Mouse (Mus musculus) c-Kit-negative CD71-positive TER-119-positive erythroid progenitor cells, embryonic 14.5 days (primary cell): Measurements from ENCODE around the gene Ppp1r32.

Experiments
- DNase-seq: peaks from one replicate; pipeline ENCODE4 v3.0.0-alpha.2; 2013; ENCODE audit warnings: low read depth, low spot score

The Ppp1r32 gene

DNA sequence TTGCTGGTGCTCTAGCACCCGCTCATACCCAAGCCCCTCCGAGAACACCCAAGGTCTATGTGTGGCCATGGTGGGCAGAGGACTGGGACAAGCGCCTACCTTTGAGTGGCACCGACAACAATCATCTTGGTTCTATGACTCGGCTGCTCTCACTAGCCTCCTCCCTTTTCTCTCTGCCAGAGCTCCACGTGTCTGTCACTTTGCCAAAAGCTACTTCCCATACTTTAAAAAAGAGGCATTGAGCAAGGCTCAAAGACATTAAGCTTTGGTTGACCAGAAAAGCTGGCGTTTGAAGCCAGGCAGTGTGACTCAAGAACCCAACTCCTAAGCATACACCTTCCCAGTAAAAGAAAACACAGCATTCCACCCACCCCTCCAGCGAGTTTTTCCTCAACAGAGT, 24.6 kb downstream of the Ppp1r32 start:
- DNase-seq: no peak

DNA sequence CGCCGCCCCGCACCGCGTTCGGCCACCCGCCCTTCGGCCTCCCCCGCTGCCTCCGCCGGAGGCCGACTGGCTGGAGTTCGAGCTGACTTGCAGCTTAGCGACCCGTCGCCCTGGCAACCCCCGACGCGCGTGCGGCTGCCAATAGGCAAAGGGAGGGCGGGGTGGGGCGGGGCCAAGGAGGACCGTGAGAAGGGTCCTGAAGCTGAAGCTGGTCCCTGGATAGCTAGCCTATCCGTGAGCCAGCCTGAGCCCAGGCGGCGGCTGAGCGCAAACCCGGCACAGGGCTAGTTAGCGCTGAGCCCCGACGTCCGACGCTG, 25.3 kb downstream of the Ppp1r32 start:
- no peak for DNase-seq

DNA sequence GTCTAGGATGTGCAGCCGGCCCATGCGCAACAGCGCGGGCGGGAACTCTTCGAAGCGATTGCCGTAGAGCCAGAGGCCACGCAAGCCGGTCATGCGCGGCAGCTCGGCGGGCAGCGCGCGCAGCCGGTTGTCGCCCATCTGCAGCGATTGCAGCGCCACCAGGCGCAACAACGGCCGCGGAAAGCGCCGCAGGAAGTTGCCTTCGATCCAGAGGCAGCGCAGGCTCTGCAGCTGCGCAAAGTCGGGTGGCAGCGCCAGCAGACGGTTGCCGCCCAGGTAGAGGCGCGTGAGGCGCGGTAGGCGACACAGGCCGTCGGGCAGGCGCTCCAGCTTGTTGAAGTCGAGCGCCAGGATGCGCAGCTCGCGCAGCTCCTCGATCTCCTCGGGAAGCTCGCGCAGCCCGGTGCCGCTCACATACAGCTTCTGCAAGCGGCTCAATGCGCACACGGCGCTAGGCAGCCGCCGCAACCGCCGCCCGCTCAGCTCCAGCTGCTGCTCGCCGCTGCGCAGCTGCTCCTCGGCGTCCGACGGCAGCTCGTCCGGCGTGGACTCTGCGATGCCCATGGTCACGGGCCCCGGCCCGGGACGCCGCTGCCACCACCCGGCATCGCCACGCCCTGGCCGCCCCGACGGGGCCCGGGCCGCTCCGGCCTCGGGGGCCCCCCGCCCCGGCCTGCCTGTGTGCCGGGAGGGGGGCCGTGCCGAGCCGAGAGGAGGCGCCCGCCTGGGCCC, 25.8 kb downstream of the Ppp1r32 start, which contains the start of gene Lrrc10b:
Gene Lrrc10b (minus strand): TSS at position 722 of the 732 bp plus-strand sequence.
- DNase-seq: no peak

DNA sequence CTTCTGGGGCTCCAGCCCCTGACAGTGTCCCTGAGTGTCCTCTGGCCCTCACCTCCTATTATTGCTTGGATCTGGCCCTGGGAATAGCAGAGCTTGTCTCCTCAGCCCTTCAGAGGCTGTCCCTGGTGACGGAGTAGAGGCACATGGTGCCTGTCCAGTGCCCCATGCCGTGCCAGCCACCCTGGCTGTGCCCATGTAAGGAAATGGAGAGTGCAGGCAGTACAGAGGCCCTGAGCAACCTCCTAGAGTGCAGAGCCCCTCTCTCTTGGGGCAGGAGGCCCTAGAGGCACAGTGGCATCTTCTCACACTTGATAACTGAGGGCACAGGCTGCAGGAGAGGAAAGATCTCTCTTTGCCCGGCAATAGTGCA, 27.3 kb downstream of the Ppp1r32 start:
- no peak for DNase-seq

DNA sequence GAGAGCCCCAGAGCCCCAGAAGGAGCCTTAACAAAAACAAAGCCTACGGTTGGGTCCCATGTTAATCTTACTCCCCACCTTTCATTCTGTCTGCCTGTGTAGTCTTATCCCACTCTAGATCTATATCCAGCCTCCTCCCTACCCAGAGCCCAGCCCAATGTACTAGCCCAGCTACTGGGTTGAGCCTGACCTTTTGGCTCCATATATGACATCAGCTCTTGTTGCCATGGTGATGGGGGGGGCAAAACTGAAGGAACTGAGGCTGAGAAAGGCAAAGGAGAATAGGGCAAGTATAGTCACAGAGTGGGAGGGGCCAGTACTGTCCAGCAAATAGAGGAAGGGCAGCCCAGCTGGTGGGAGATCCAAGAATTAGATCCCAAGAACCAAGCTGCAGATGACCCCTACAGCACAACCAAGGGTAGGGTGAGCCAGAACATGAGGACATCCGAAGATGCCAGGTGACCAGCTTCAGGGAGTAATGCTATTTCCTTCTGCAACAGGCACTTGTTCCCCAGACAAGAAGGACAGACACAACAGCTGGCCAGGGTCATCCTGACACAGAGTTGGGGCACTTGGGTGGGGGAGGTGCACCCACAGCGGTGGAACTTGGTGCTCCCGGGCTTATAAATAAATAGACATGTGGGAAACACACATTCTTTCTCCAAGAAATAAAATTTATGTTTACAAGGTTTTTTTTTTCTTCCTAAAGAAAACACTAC, 27.9 kb downstream of the Ppp1r32 start:
- DNase-seq: no peak

DNA sequence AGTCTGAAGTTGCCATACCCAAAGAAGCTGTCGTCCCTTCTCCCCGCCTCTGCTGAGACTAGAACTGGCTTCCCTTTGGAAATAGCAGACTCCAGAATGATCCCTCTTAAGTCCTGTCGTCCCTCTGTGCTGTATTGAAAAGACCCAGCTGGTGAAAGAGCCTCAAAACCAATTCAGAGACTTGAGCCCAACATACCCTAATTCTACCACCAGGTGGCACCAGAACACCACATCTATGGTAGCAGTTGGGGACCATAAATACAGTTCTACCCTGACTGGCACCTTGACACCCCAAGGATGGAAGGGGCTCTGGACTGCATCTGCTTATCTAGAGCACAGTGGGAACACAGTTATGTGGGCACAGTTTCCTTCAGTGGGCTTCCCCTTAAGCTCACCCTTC, 33.0 kb downstream of the Ppp1r32 start:
- peak; percentile 44 for DNase-seq

DNA sequence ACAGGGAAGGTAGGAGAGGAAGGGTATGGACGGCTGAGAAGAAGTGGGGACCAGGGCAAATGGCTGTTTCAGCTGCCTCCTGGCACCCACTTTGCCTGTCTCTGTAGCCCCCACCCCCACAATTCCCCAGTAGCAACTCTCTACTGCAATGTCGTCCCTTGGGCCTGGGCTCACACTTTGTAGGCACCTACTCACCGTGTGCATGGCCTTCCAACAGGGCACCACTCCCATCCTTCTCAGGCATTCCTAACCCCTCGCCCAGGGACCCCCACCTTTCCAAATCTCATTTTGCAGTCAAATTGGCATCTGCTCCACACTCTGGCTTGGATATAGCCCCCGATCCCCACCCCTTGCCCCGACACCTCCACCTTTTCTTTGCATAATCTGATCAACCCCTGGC, 33.5 kb downstream of the Ppp1r32 start:
- no peak for DNase-seq

DNA sequence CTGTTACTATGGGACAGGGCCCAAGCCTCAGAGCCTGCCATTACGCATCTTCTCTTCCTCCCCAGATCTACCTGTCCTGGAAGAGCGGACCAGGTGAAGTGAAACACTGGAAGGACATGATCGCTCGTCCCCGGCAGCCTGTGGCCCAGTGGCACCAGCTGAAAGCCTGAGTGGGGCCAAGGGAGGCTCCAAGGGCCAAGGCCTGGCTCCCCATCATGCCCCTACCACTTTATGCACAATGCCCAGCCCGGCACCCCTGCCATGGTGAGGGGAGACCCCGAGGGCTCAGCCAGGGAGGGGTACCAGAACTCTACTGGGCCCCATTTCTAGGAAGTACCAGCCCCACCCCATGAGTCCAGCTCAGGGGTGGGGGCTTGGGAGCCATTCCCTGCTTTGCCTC, 34.5 kb downstream of the Ppp1r32 start:
- no peak for DNase-seq

DNA sequence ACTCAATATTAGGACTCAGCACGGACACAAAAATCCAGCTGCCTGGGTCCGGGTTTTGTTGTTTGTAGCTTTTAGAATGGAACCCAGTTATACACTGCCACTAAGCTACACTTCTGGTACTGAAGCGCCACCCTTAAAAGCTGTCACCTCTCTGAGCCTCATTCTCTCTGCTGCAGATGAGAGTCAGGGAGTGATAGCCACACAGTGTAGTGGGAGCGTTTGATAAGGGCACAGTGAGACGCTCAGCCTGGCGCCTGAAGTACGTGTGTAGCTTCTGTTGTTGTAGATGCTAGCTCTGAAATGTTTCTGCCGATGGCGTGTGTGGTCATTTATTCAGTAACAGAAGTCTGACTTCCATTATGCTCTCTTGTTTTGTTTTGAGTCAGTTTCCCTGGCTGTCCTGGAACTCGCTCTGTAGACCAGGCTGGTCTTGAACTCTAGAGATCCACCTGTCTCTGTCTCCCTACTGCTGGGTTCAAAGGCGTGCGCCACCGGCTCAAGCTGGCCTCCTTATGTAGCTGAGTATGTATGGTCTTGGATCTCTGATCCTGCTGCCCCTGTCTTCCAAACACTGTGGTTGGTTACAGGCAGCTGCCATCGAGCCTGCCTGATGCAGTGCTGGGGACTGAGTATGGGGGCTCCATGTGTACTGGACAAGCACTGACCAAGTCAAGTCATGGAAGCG, 37.9 kb downstream of the Ppp1r32 start:
- DNase-seq: peak; percentile 35

DNA sequence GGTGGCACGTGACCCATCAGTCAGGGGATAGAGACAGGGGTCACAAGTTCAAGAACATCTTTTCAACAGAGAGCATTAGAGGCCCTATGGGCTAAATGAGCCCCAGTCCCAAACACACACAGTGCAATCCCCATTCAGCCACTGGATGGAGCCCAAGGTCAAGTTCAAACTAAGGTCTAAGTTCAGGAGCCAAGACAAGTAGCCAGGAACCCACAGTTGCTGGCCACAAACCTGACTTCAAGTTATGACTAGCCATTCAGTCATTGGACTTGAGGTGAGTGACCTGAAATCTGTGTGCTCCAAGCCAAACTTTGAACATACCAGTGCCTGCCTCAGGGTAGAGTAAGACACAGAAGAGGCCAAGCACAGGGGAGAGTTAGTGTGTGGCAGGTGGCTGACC, 45.2 kb downstream of the Ppp1r32 start:
- DNase-seq: no peak

DNA sequence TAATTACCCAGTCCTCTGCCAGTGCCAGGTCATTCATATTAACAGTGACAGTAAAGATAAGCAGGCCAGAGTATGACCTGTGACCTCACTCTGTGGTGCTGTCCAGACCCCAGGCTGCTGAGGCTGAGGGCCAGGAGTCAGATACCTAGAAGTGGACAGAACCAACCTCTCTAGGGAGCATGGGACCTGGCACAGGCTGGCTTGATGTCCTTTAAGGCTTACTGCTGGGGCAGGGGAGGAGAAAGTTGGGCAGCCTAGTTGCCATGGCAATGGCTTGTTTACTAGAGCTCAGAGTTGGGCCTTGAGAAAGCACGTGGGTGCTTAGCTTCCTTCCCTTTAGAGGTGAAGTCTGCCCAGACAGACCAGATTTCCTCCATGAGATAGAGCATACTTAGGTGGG, 46.0 kb downstream of the Ppp1r32 start:
- no peak for DNase-seq

DNA sequence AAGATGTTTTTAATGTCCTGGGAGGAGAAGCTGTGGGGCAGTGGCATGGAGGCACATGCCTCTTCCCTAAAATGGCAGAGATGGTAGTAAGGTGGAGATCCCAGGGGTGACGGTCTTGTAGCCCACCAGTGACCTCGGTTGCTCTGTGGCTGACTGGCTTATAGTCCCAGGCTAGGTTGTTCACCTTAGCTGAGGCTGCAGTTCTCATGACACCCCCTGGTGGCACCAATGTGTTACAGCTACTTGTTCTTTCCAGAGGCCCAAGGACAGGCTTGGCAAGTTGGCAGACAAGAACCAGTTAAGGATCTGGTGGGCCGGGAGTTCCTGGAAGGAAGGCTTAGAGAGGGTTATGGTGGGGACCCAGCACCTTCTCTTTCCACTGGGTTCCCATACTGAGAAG, 46.8 kb downstream of the Ppp1r32 start:
- peak; percentile 37 for DNase-seq

DNA sequence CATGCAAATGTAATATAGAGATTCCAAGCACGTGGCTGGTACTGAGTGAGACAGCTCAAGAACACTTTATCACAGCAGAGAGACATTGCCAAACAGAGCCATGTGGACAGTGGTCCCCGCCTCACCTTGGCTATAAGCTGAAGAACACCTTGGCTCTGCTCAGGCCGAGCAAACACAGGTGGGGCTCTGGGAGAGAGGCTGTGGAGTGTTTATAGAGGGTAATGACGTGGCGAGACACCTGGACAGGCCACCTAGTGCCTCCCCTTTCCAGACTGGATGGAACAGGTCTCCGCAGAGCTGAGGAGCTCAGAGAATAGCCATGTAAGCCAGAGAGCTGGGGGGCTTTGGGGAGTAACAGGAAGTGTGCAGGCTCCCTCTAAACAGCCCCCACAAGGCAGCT, 47.8 kb downstream of the Ppp1r32 start:
- no peak for DNase-seq

DNA sequence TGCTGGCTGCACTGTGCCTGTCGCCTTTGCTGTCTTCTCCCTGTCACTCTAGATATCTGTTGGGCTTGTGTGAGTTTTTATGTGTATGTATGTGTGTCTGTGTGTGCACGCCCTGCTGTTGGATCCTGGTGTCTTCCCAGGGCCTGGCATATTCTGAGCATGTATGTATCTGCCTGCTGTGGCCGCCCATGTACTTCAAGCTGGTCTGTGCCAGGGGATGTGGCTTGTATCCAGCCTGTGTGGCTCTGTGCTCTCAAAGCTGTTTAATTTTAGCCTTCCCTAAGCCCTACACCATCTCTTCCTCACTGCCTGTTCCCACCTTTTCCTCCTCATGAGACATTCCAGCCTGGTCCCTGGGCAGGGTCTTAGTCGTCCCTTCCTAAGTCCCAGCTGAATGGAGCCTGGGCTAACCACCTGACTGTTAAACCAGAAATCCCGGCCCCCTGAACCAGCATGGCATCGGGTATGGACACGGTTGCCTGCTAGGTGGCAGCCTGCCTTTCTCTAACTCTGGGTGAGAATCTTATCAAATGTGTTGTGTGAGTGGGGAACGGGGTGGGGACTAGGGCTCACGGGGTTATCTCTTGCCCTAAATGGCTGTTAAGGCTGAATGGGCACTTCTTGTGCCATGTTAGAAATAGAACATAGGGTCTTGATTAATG, 48.7 kb downstream of the Ppp1r32 start:
- DNase-seq: no peak

DNA sequence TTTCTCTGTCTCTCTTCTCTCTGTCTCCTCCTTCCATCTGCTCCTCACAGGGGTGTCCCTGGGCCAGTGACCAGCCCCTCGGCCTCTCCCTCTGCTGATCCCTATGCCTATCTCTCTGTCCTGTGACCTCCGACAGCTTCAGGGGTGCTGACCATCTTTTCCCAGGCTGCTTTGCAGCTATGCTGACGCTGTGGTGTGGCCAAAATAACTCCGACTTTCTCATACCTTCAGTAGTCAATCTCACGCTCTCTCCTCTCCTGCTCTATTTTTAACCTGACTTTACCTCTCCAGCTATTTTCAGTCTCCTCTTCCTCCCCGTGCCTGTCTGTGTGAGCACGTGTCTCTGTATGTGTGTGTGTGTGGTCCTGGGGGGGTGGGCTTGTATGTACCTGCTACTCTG, 49.5 kb downstream of the Ppp1r32 start:
- no peak for DNase-seq

DNA sequence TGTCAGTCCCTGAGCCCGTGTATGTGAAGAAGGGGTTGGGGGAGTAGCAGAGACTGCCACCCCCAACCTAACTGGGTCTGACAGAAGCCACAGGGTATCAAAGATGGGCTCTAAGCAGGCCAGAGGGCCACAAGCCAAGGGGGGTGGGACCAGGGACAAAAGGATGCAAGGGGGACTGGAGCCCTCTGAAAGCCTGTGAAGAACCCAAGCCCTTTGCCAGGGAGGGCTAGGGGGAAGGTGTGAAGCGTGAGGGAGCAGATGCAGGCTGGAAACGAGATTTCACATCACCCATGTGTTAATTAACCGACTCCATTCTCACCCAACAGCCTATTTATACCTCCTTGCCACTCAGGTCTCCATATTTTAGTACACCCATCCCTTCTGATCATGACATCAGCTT, 50.9 kb downstream of the Ppp1r32 start:
- DNase-seq: no peak

DNA sequence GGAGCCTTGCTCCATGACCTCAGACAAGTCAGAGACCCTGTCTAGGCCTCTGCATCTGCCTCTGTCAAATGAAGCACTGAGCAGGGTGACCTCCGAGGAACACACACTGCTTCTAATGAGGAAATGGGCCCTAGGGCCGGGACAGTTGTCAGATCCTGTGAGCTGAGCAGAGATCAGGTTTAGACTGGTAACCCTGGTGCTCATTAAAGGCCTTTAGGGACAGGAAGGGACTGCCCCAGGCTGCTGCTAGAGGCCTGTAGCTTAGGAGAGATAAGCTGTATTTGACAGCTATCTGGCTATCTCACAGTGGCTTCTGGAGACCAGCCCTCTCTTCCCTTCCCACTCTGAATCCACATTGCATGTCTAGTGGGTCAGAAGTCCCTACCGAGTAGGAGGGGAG, 51.3 kb downstream of the Ppp1r32 start:
- DNase-seq: no peak

DNA sequence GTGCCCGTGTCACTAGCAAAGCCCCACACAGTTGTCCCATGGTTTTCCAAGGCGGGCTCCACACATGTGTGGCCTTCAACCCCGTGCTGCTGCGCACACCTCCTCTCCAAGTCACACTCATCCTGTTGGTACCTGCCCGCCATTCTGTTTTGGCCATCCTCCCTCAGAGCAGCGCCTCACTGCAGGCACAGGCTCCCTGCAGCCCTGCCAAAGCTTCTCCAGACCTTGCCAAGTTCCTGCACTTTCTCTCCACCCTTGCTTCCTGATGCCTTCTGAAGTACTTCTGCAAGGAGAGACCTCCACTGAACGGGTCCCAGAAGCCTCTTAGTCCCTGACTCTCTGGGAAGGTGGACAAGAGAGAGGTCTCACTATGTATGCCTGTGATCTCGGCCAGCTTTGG, 53.4 kb downstream of the Ppp1r32 start:
- DNase-seq: no peak

DNA sequence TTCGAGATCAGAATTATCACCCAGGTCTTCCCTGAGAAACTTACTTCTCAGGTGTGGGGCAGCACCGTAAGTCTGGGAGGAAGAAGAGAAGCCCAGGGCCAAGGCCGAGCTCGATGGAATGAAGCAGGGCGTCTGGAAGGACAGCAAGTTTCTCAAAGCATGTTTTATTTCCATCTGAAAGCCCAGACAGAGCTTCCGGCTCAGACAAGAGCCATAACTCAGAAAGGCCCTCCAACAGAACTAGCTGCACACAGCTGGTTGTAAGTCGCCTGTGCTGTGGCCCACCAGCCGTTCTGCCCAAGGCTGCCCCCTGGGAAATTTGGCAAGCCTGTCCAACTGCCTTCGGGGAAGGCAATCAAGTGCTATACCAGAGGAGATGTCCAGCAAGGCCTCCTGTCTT, 55.3 kb downstream of the Ppp1r32 start:
- DNase-seq: no peak

DNA sequence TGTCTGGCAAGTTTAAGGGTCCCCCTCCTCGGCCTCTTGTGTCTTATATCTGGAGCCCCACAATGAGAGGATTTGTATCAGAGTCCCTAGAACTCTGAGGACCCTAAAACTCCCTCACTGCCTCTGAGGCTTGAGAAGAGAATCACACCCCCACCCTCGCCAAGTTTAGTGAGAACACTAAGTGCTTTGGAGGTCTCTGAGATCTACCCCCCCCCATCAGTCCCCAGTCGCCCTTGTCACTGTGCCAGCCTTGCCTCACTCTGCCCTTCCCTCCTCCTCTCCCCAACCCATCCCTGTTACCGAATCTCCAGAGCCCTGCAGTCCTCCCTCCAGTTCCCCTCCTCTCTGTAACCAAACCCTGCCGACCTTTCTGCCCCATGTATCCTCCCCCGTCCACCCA, 55.9 kb downstream of the Ppp1r32 start:
- DNase-seq: no peak

DNA sequence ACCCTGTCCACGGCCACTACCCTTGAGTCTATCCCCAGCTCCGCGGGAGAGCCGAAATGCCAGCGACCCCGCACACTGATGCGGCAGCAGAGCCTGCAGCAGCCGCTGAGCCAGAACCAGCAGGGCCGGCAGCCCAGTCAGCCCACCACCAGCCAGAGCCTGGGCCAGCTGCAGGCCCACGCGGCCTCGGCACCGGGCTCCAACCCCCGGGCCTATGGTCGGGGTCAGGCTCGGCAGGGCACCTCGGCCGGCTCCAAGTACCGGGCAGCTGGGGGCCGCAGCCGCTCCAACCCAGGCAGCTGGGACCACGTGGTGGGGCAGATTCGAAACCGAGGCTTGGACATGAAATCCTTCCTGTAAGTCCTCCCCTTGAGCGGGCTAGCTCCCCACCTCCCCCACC, 56.4 kb downstream of the Ppp1r32 start:
- DNase-seq: no peak

DNA sequence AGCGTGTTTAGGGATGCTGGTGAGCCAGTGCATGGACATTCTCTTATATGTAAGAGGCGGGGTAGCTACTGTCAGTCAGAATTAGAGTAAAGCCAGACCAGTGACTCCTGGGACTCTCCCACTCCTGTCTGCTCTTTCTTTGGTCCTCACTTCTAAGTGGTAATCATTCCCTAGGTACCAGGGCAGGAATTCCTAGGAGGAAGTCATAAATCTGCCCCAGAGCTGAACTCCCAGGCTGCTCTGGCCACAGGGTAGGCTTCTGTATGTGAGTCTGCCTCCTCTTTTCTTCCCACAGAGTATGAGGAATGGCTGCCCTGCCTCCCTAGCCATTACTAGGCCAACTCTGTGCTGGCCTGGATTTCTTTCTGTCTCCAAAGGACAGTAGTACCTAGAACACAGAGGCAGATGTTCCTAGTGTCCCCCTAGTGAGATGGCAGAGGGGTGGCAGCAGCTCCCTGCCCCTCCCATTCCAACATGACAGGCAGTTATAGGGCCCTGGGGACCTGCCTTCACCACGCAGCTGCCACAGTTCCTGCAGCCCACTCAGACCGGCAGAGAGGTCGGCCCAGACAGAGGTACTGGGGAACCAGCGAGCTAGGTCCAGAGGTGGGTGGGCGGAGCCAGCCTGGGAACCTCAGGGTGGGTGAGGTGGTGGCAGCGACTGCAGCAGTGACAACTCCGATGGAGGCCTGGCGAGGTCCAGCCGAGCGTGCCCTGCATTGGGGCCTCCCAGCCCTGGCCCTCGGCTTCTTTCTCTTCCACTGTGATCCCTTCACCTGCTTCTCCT, 57.1 kb downstream of the Ppp1r32 start:
- no peak for DNase-seq
